ENCODE assay signal across 8 mouse cellular contexts in the genomic region with DNA sequence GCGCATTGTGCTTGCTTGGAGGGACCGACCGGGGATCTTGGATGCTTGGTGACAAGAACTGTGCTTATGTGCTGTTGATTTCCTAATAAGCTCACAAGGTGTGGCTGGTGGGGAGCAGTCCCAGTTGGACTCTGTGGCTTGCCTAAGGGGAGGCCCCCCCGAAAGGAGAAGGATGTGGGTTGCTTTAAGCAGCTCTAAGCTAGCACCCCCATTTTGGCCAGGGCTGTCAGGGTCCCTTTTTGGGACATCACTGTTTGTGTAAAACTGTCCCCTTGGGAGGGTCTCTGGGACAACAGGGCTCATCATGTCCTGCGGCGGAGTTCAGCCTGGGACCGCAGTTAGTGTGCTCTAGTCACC. TPM values are rescaled to one million over a fixed set of nuclear protein-coding genes. Genes with fewer than 3 reads are reported as not detected.
DNase-seq lines count a peak whose midpoint lies in the region; ATAC-seq lines count a peak whose summit lies in the region.

No protein-coding gene starts in this region.

- ATAC-seq in heart, embryonic 12.5 days (ENCODE audit: insufficient number of reproducible peaks, low FRiP score) = no peak
- ATAC-seq in CD4-positive, CD25-positive, alpha-beta regulatory T cell, adult 4 months = peak; percentile 32
- peak; percentile 47 for ATAC-seq in forebrain, embryonic 16.5 days
- no peak for ATAC-seq in erythroblast, adult 5-6 weeks (replicated peaks; ENCODE audit: low FRiP score, poor library complexity, severe bottlenecking)

- DNase-seq in heart, postnatal 4 days = no peak
- no peak for DNase-seq in midbrain, embryonic 10.5 days (ENCODE audit: low spot score)
- DNase-seq in left cerebral cortex, adult 9 months (ENCODE audit: low spot score in 2 of 2) = no peak
- DNase-seq in kidney, adult 8-10 months = no peak

- H3K4me2 ChIP-seq in heart, embryonic 12.5 days = peak overlapping the region; percentile 86
- peak overlapping the region; percentile 91 for H3K4me2 ChIP-seq in forebrain, embryonic 16.5 days (ENCODE audit: low read length)

- peaks cover 31% of the 10 kb centered on the region for H3K27me3 ChIP-seq in heart, embryonic 12.5 days (replicated peaks)
- no peaks in the 10 kb centered on the region for H3K27me3 ChIP-seq in forebrain, embryonic 16.5 days (replicated peaks; ENCODE audit: control insufficient read depth, insufficient read depth, low read length)
- H3K27me3 ChIP-seq in midbrain, embryonic 10.5 days (ENCODE audit: low read depth, poor library complexity, severe bottlenecking) = peaks cover 29% of the 10 kb centered on the region

- peak overlapping the region; percentile 43 for H3K4me3 ChIP-seq in heart, embryonic 12.5 days
- H3K4me3 ChIP-seq in forebrain, embryonic 16.5 days (replicated peaks; ENCODE audit: low read length) = peak overlapping the region; percentile 54
- peak overlapping the region; percentile 55 for H3K4me3 ChIP-seq in midbrain, embryonic 10.5 days

- no peaks in the 10 kb centered on the region for H3K9me3 ChIP-seq in heart, embryonic 12.5 days (replicated peaks)
- no peaks in the 10 kb centered on the region for H3K9me3 ChIP-seq in forebrain, embryonic 16.5 days (ENCODE audit: control insufficient read depth, low read length)
- H3K9me3 ChIP-seq in midbrain, embryonic 10.5 days (replicated peaks) = no peaks in the 10 kb centered on the region

- H3K36me3 ChIP-seq in heart, embryonic 12.5 days = no peaks in the 10 kb centered on the region
- no peaks in the 10 kb centered on the region for H3K36me3 ChIP-seq in forebrain, embryonic 16.5 days (ENCODE audit: control insufficient read depth, insufficient read depth)
- no peaks in the 10 kb centered on the region for H3K36me3 ChIP-seq in midbrain, embryonic 10.5 days

- H3K27ac ChIP-seq in heart, embryonic 12.5 days (ENCODE audit: poor library complexity, severe bottlenecking) = no peak overlapping the region
- no peak overlapping the region for H3K27ac ChIP-seq in forebrain, embryonic 16.5 days (ENCODE audit: low read length)
- peak overlapping the region; percentile 76 for H3K27ac ChIP-seq in midbrain, embryonic 10.5 days (replicated peaks)

- H3K4me1 ChIP-seq in heart, embryonic 12.5 days (replicated peaks) = no peaks in the 10 kb centered on the region
- H3K4me1 ChIP-seq in forebrain, embryonic 16.5 days (replicated peaks; ENCODE audit: control insufficient read depth, insufficient read depth, low read length) = peaks cover 6% of the 10 kb centered on the region
- peaks cover 10% of the 10 kb centered on the region for H3K4me1 ChIP-seq in midbrain, embryonic 10.5 days

- WGBS in heart, embryonic 12.5 days = 67% methylated on average over 7 of the region's 7 CpGs
- whole genome bisulfite sequencing in forebrain, embryonic 16.5 days = 63% methylated on average over 7 of the region's 7 CpGs
- whole genome bisulfite sequencing in midbrain, embryonic 10.5 days = 63% methylated on average over 7 of the region's 7 CpGs

- H3K9ac ChIP-seq in heart, embryonic 12.5 days = no peak overlapping the region
- H3K9ac ChIP-seq in forebrain, embryonic 16.5 days (replicated peaks; ENCODE audit: low read depth, low read length) = peak overlapping the region; percentile 71

RNA-seq across cellular contexts. Expression of a gene that starts 51.4 kb away (rescaled TPM):
- 17.2 and 19.5 TPM in 2 replicates for polyA plus RNA-seq in heart, embryonic 12.5 days (2016; fragmentation: Nextera tagmentation; extraction: Ambion mirVana)
- 10 to 100 TPM; 13.0 to 13.7 TPM for total RNA-seq in heart, postnatal 4 days (2021)
- polyA plus RNA-seq in CD4-positive, CD25-positive, alpha-beta regulatory T cell, adult 4 months (2017; shearing (Covaris generic)) = 10 to 100 TPM; 49.3 to 58.5 TPM
- 8.7 and 9.8 TPM in 2 replicates for polyA plus RNA-seq in forebrain, embryonic 16.5 days (2015; fragmentation: Nextera tagmentation; extraction: Ambion mirVana)
- 20.4 and 21.4 TPM in 2 replicates for polyA plus RNA-seq in midbrain, embryonic 10.5 days (2016; fragmentation: Nextera tagmentation; extraction: Ambion mirVana)
- total RNA-seq in erythroblast, adult 5-6 weeks (2015; ENCODE audit: low replicate concordance) = 1.3 and 2.3 TPM in 2 replicates
- total RNA-seq in erythroblast, adult 5-6 weeks (2017; ENCODE audit: low replicate concordance) = 1.8 and 4.5 TPM in 2 replicates

Comparison
In these comparisons a context has a peak if more than half of its experiments do, and no peak if none do; other contexts are left out.
1. ATAC-seq: peak in CD4-positive, CD25-positive, alpha-beta regulatory T cell, adult 4 months (single experiment) and forebrain, embryonic 16.5 days (single experiment); none in heart, embryonic 12.5 days (single experiment) and erythroblast, adult 5-6 weeks (single experiment).
2. Peak in every context shown above with its lines, with median percentiles within 50 percentile points of each other: H3K4me3 ChIP-seq.